Mouse (Mus musculus): Measurements from ENCODE around the gene Pdzd4.

DNA sequence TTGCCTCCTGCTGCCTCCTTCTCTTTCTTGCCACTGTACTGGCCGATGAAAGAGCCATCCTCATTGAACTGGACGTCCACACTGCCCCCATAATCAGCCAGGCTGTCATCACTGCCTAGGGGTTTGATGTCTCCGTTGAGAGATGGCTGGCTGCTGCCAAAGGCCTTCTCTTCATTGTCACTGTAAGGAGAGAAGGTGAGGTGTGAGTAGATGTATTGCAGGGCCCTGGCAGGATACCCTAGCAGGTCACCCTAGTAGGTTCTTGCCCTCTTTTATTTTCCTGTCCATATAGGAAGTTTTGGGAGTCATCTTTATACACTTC is 30.3 kb upstream of the Pdzd4 start:
- TF ChIP-seq CTCF (IDR thresholded peaks at IDR 0.05; ENCODE audit: control insufficient read depth, insufficient read depth, low read length): no peak
- TF ChIP-seq POLR2A (IDR thresholded peaks at IDR 0.05; ENCODE audit: borderline replicate concordance, control insufficient read depth, low read depth, low read length): no peak

Measured in bone marrow, adult 2 months (tissue).